Mouse (Mus musculus) intestine, postnatal 0 days (tissue): ENCODE measurements around the gene Usp25. TPM values are rescaled to one million over a fixed set of nuclear protein-coding genes. Genes with fewer than 3 reads are reported as not detected.

Source experiments
- ATAC-seq: fragments of 200-750 bp; cut with Nextera tagmentation; 2 replicates; pipeline ENCODE4 v1.8.0; 2017; ENCODE audit warnings: mild to moderate bottlenecking, moderate TSS enrichment, moderate library complexity
- H3K27ac ChIP-seq: fragments of 300-500 bp; sonication (generic); 2 replicates; pipeline ENCODE4 v1.5.1; 2014; ENCODE audit warnings: mild to moderate bottlenecking, low read depth, low read length, moderate library complexity
- H3K27me3 ChIP-seq: fragments of 300-500 bp; sonication (generic); replicated peaks from 2 replicates; pipeline ENCODE4 v1.6.1; 2014; ENCODE audit warnings: low read length, mixed read lengths; ENCODE audit not compliant: control insufficient read depth, insufficient read depth
- H3K36me3 ChIP-seq: fragments of 300-500 bp; sonication (generic); 2 replicates; pipeline ENCODE4 v1.6.1; 2014; ENCODE audit warnings: mild to moderate bottlenecking, moderate library complexity; ENCODE audit not compliant: control insufficient read depth, insufficient read depth
- H3K4me1 ChIP-seq: fragments of 300-500 bp; sonication (generic); replicated peaks from 2 replicates; pipeline ENCODE4 v1.6.1; 2014; ENCODE audit warnings: antibody characterized with exemption, low read length, mixed read lengths; ENCODE audit not compliant: control insufficient read depth, insufficient read depth
- H3K4me2 ChIP-seq: fragments of 300-500 bp; sonication (generic); replicated peaks from 2 replicates; pipeline ENCODE4 v1.6.1; 2014; ENCODE audit warnings: low read depth, mild to moderate bottlenecking, moderate library complexity
- H3K4me3 ChIP-seq: fragments of 300-500 bp; sonication (generic); 2 replicates; pipeline ENCODE4 v1.5.1; 2014; ENCODE audit warnings: low read depth, low read length
- H3K9ac ChIP-seq: fragments of 300-500 bp; sonication (generic); 2 replicates; pipeline ENCODE4 v1.6.1; 2014; ENCODE audit warnings: mild to moderate bottlenecking, low read depth, low read length
- H3K9me3 ChIP-seq: fragments of 300-500 bp; sonication (generic); 2 replicates; pipeline ENCODE4 v1.6.1; 2016; ENCODE audit warnings: mixed run types; ENCODE audit not compliant: control insufficient read depth
- CTCF ChIP-seq: sonication (generic); IDR thresholded peaks from 2 replicates; pipeline ENCODE4 v1.5.1; 2016; ENCODE audit warnings: low read depth, mild to moderate bottlenecking, control low read depth, antibody characterized with exemption, moderate library complexity
- WGBS: fragments of 180-500 bp; shearing (Covaris S2); extraction: QIAGEN DNeasy Blood & Tissue Kit; methylation state at CpG from one replicate; pipeline ENCODE4 v1.1.7; 2014; 5-methylcytosine and 5-hydroxymethylcytosine counted together
- polyA plus RNA-seq: library from polyadenylated mRNA; unstranded; fragments of >200 nt; fragmentation: Nextera tagmentation; extraction: Ambion mirVana; gene quantifications from 2 replicates; pipeline ENCODE4 v1.2.1, GENCODE M21; 2015

Usp25 gene
- polyA plus RNA-seq, 1 experiment from 2014 or later, result 16.4 TPM

GRCm38 (mm10) chr16:77023627-77024379 is 10.3 kb downstream of the Usp25 start:
- Histone ChIP-seq H3K4me3 (no peak overlapping the region), H3K4me2 (no peak overlapping the region), H3K4me1 (0 out of 2 replicates have a peak, but pooled peaks cover 4% of the 10 kb centered on the region), H3K36me3 (peaks cover 5% of the 10 kb centered on the region; the same call in 1 of the 2 replicates), H3K27ac (no peak overlapping the region), H3K9me3 (no peaks in the 10 kb centered on the region), H3K9ac (no peak overlapping the region), H3K27me3 (no peaks in the 10 kb centered on the region)
- no peak for ATAC-seq
- WGBS, result 79% methylated on average over 7 of the region's 7 CpGs
- no peak for TF ChIP-seq CTCF

- no peak for TF ChIP-seq CTCF
- Histone ChIP-seq H3K4me3 (no peak overlapping the region), H3K36me3 (peaks cover 5% of the 10 kb centered on the region; the same call in 1 of the 2 replicates), H3K27me3 (no peaks in the 10 kb centered on the region), H3K9me3 (no peaks in the 10 kb centered on the region), H3K4me2 (no peak overlapping the region), H3K9ac (no peak overlapping the region), H3K27ac (no peak overlapping the region), H3K4me1 (0 out of 2 replicates have a peak, but pooled peaks cover 6% of the 10 kb centered on the region)
- 92% methylated on average over 4 of the region's 4 CpGs for WGBS
- no peak for ATAC-seq
Observed at GRCm38 (mm10) chr16:77026099-77026498, 12.6 kb downstream of the Usp25 start.

- Histone ChIP-seq H3K27me3 (no peaks in the 10 kb centered on the region), H3K9ac (no peak overlapping the region), H3K4me2 (no peak overlapping the region), H3K4me1 (0 out of 2 replicates have a peak, but pooled peaks cover 6% of the 10 kb centered on the region), H3K27ac (no peak overlapping the region), H3K36me3 (peaks cover 5% of the 10 kb centered on the region; the same call in 1 of the 2 replicates), H3K4me3 (no peak overlapping the region), H3K9me3 (no peaks in the 10 kb centered on the region)
- no peak for TF ChIP-seq CTCF
- no peak for ATAC-seq
- 86% methylated on average over 6 of the region's 6 CpGs for WGBS
Observed at GRCm38 (mm10) chr16:77026933-77027332, 13.4 kb downstream of the Usp25 start.

GRCm38 (mm10) chr16:77027976-77028686 is 14.6 kb downstream of the Usp25 start:
- 65% methylated on average over 14 of the region's 14 CpGs for WGBS

GRCm38 (mm10) chr16:77028687-77029417 is 15.3 kb downstream of the Usp25 start:
- H3K9me3 ChIP-seq, result no peaks in the 10 kb centered on the region
- no peak for TF ChIP-seq CTCF
- no peaks in the 10 kb centered on the region for H3K27me3 ChIP-seq
- H3K4me3 ChIP-seq, result no peak overlapping the region
- no peak for ATAC-seq
- H3K9ac ChIP-seq, result no peak overlapping the region
- 0 out of 2 replicates have a peak, but pooled peaks cover 6% of the 10 kb centered on the region for H3K4me1 ChIP-seq
- H3K27ac ChIP-seq, result no peak overlapping the region
- H3K36me3 ChIP-seq, result peaks cover 5% of the 10 kb centered on the region; the same call in 1 of the 2 replicates
- WGBS, result 42% methylated on average over 10 of the region's 10 CpGs
- peak overlapping the region; percentile 47 for H3K4me2 ChIP-seq

More at GRCm38 (mm10) chr16:77027976-77028686, 14.6 kb downstream of the Usp25 start:
- Histone ChIP-seq H3K9ac (no peak overlapping the region), H3K4me2 (peak overlapping the region; percentile 47), H3K36me3 (peaks cover 5% of the 10 kb centered on the region; the same call in 1 of the 2 replicates), H3K4me1 (0 out of 2 replicates have a peak, but pooled peaks cover 6% of the 10 kb centered on the region), H3K27ac (no peak overlapping the region), H3K27me3 (no peaks in the 10 kb centered on the region), H3K4me3 (no peak overlapping the region), H3K9me3 (no peaks in the 10 kb centered on the region)
- TF ChIP-seq CTCF, result no peak
- ATAC-seq, result 0 out of 2 replicates have a peak, but pooled peaks have one; percentile 19
